Mouse (Mus musculus) frontal cortex, postnatal 10 days (tissue): ENCODE data around the gene Slc22a13.
"Not testable (repeated sequence)": the region's sequence is repeated elsewhere in the genome, so short reads cannot be mapped to it uniquely, and the experiment has no call there.

ENCODE experiments used
- DNase-seq, 2 experiments: peaks; one replicate each; pipeline ENCODE4 v3.0.0; 2022; ENCODE audit warnings: low spot score in 2 of 2, mixed read lengths in 1 of 2

Gene Slc22a13

DNA sequence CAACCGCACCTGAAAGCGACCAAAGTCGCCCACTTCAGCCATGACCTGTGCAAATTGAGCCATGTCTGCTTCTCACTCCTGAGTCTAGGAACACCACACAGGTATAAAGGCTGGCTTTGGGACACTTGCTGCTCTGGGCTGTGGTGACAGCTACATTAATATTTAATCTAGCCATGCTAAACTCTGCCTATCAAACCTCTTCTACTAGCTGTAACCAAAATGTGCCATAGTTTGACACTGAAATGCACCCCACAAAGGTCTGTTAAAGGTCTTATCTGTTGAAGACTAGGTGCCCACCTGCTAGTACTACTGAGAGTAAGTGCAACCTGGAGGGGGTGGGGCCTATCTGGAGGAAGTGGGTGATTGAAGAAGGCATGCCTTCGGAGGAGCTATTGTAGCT, at the start of gene Slc22a13:
Gene Slc22a13, minus strand, starts transcription at position 101 of the 400 bp plus-strand sequence.
- DNase-seq, result no peak

DNA sequence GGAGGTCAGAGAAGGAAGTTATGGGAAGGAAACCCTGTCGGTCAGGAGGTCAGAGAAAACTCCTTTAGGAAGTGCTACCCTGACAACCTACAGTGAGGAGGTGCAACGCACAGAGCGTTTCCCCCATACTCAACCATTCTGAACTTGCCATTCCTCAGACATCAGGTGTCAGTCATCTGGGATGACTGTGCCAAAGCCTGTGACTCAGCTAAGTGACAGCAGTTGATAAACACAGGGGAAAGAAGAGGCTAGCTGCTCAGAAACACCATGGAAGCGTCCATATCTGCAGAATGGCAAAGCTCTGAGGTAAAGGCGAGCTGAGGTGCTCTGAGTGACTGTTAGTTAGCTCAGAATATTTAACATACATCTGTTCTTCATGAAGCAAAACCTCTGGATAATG, 49.2 kb upstream of the Slc22a13 start:
- DNase-seq, result no peak

DNA sequence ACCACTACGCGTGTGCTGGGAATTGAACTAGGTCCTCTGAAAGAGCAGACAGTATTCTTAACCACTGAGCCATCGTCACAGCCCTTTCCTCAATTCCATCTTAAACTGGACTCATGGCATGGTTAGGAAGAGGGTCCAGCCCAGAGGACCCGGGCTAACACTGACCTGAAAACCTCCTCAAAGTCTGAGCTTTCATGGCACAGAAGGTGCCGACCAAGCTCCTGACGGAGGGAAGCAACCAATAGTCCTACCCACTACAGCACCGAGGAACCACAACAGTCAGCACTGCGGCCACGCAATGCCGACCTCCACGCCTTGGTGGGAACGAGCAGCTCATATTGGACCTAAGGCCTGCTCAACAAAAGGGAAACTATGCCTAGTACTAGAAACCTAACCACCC, 47.3 kb upstream of the Slc22a13 start:
- no peak for DNase-seq

DNA sequence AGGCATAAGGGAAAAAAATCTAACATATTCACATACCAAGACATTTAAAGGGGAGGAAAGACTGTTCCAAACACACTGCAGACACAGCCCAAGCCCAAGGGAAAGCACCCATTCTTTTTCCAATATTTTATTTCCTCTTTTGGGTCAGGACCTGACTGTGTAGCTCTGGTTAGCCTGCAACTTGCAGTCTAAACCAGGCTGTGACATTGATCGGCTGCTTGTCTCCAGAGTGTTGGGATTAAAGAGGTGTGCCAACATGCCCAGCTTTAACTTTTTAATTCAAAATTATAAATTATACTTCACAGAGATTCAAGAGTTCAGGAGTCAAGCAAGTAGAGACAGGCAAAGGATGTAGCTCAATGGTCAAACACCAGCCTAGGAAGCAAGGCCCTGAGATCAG, 46.2 kb upstream of the Slc22a13 start:
- no peak for DNase-seq

DNA sequence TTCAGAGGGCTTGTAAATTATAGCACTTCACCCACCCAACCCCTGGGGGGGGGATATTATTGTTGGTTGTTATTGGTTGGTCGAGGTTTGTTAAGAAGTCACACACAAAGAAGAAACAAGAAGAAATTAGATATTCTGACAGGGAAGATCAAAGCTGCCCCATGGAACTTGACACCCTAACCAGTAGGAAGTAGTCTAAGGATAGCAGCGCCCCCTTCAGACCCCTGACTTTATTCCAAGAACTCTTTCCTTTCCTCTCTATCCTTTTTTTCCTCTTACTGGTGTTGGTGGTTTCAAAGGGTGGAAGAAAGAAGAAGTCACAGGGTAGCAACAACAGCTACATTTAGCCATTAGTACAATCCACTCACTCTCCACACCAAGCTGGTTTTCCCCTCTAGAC, 45.3 kb upstream of the Slc22a13 start:
- DNase-seq, result no peak

DNA sequence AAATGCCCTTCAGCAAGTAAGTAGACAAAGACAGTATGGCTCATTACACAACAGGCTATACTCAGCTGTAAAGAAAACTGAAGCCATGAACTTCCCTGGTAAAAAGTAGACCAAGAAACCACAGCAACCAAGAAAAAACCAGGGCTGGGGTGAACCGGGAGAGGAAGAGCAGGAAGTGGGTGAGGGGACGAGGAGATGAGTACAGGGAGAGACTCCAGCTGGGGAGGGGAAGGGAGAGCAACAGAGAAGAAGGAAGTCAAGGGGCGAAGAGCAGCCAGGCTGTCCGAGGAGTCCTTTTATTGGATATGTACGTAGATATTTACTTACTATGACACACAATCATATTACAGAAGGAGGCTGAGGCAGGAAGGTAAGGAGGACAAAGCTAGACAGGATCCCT, 39.1 kb upstream of the Slc22a13 start:
- DNase-seq, result no peak

DNA sequence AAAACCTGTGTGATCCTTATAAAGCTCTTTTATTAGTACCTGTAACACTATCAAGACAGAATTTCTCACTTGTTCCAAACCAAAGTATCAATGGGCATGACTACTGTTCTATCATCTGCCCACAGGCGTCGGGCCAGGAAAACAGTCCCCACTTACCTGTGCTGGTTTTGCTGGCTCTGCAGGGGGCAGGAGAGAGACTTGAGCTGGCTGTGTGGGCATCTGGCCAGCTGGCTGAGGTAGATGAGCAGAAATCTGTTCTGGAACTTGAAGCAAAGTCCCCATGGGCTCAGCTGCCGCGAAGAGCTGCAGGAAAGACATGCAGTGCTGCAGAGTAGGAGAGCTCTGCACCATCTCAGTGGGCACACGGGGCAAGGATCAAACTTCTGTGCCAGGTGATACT, 37.9 kb upstream of the Slc22a13 start:
- no peak for DNase-seq

DNA sequence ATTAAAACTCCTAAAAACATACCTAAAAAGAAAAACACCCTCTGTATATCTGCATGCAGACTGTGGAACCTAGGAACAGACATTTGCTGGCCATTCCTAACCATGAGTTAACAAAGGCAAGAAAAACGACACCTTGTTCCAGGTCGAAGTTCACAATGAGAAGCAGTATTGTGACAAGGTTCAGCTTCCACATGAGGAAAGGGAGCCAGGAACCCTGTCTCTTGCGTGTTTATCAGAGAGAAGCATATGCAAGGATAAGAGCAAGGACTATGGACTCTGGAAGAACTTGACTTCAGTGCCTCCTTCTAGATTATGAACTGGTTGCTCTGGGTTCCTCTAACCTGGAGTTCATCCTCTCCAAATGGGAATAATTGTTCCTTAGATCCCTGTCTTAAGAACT, 35.1 kb upstream of the Slc22a13 start:
- no peak for DNase-seq

DNA sequence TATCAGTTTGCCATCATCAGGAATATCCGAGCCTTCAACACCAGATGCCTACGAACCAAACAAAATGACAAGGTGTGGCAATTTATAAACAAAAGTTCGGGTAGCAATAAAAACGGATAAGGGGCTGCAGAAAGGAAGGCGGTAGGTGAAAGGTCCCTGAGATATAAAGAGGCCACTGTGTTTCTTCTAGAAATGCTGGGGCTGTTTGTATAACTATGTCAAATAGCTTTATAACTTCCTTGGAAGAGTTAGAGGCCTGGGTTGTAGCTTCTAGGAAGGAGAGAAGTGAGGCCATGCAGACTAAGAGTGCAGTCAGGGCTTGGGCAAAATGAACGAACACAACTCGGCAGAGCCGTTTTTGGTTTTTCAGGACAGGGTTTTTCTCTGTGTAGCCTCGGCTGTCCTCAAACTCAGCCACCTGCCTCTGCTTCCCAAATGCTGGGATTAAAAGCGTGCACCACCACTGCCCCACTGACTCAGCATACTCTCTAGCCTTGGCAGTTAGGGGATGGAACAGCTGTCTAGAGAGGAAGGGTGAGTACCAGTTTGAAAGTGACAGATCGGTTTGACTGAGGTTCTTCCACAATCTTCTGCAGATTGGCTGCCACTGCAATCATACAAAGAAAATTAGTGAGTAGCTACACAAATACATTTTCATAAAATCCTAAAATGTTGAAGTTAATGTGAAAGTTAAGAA, 32.4 kb upstream of the Slc22a13 start:
- no peak for DNase-seq

DNA sequence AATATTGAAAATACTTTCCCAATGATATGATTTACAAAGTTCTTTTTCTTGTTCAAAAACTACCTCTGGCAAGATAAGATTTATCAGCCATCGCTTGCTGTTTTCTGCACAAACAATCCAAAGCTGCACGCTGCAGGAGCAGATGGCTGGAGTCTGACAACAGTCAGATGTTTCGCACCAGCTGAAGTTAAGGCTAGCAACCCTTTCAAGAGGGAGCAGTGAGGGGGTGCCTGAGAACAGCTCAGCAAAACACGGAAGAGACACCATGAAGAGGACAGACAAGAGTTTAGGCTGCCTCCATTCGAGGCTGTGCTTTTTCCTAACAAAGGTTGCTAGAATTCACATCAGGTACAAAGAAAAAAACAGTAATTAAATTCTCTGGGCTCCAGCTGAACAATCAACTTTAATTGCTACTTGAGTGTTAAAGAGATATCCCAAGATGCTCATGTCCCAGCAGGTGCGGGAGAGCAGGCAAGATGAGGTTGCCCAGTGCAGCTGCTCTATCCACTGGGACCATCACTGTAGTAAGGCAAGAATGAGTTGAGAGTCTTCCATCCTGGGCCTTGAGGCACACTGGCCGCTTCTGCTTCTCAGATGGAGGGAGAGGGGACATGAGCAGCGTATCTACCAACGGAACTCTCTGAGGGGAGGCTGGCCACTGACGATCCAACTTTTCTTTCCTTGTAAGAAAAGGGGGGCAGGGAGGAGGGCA, 31.5 kb upstream of the Slc22a13 start:
- DNase-seq, result no peak

DNA sequence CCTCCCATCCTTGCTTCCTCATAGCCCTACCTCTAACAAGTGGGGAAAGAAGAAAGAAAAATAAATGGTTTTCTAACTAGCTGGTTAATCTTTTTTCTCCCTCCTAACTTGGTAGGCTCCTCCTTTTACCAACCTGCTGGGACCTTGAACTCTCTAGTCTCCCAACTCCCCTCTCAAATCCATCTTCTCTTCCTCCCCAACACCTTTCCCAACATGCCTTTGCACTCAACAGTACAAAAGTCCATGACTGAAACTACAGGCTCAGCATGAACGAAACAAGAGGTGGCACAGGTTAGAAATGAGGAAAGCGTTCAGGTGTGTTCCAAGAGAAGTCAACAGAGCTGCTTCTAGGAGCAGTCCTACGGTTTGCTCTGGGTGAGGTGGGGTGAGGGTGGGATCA, 30.4 kb upstream of the Slc22a13 start:
- no peak for DNase-seq

DNA sequence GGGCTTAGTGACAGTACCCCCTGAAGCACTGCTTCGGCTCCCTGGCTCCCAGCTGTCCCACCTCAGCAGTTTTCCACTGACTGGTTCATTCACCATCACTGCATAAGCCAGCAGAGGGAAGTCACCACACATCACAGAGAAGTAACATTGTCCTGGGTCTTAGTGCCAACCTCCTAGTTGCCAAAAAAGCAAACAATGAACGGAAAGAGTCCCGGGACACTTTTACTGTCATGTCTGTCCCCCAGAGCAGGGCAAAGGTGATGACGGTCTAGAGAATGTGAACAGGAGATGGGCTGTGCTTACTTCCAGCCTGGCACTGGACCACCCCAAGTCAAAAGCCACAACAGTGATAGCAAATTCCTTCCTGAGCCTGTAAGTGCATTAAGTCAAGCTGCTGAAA, 29.9 kb upstream of the Slc22a13 start:
- DNase-seq, result no peak

DNA sequence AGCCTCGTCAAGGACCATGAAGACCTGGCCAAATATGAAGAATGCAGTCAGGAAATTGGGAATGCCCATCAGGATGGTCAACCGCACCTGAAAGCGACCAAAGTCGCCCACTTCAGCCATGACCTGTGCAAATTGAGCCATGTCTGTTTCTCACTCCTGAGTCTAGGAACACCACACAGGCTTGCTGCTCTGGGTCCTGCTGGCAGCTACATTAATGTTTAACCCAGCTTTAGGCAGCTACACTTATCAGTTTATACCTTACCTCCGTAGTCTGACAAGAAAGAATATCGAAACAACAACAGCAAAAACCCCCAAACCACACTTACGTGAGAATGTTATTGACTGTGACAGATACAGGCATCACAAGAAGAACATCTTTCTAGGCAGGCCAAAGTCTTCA, 22.7 kb upstream of the Slc22a13 start:
- DNase-seq, result no peak

DNA sequence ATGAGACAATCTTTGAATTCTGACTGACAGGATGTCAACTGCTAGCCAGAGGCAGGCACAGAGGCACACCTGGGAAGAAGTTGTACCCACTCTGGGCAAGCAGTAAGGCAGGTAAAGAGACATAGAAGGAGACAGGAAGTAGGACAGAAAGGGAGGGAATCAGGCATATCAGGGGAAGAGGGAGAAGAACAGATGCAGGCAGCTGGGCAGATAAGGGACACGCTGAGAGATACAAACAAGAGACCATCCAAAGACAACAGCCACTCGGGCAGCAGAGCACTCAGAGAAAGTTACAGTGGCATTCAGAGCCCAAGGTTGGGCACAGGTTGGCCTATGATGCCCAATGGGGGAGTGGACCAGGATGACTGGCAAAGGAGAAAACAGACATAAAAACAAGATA, 21.9 kb upstream of the Slc22a13 start:
- DNase-seq, result no peak

DNA sequence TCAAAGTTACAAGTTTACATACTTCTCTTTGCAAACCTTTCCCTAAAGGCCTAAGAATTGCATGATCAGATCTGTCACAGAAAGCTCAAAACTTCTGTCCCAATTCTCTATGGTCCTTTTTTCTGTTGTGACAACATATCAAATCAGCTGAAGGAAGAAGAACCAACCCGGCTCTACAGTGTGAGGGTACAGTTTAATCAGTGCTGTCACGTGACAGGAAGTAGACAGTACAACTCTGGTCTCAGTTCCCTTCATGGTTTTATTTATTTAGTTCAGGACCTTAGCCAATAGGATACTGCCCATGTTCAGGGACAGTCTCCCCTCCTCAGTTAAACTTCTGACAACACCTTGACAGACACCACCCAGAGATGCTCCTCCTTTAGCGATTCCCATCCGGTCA, 11.4 kb upstream of the Slc22a13 start:
- no peak for DNase-seq

DNA sequence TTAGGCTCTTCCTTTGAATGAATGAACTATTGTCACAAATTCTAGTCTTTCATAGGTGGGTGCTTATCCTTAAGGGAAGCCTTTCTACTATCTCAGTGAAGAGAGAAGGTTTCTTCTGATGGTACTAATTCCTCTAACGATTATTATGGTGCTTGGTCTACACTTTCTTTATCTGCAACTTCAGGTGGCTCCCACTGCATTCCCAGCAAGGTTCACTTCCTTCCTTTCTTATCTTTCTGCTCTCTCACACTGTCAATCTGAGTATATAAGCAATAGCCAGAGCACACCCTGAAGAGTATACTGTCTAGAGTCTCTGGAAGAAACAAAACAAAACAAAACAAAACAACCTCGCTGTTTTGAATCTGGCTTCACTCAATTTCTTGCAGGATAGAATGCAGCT, 10.8 kb upstream of the Slc22a13 start:
- DNase-seq, result no peak

DNA sequence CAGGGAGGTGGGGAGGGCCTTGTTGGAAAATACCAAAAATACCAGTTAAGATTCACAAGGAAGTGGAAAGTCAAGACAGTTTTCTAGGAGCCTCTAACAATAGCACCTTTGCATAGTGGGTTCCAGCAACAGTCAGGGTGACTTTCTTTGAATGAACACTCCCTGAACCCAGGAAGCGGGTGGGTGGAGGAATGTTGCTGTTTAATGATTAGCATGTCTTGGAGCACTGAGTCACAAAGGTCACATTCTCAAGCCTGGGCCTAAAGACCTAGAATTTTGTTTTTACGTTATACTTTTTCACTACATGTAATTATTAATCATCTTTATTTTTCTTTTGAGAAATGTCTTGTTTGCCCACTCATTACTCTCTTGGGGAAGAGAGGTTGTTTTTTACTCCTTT, 6.4 kb upstream of the Slc22a13 start:
- not testable (repeated sequence) for DNase-seq

DNA sequence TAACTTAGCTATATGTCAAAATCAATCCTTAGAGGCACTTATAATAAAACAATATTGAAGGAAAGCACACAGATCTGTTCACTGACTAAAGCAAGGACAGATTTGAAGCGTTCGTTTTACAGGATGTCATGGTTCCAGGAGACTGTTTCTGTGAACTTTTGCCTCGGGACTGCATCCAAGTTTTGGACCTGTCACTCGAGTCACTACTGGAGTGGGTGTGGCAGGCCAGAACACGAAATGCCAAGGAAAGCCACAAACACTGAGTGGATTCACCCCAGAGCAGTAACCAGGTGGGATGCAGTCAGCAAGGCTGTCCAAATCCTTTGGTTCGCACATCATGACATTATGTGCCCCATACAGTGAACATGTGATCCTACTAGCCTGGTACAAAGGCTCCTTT, 5.7 kb upstream of the Slc22a13 start:
- DNase-seq, result no peak

DNA sequence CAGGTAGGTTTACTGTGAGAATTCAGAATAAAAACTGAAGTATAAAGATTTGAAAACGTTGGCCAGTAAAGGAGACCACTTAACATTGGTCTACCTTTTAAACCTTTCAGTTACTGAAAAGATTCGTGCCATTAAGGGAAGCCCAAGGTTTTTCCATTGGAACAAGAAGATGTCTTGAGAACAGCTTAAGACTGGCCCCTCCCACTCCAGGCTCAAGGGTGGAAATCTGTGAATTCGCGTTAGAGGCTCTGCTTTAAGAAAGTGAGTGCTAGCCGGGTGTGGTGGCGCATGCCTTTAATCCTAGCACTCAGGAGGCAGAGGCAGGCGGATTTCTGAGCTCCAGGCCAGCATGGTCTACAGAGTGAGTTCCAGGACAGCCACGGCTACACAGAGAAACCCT, 4.1 kb upstream of the Slc22a13 start:
- no peak for DNase-seq

DNA sequence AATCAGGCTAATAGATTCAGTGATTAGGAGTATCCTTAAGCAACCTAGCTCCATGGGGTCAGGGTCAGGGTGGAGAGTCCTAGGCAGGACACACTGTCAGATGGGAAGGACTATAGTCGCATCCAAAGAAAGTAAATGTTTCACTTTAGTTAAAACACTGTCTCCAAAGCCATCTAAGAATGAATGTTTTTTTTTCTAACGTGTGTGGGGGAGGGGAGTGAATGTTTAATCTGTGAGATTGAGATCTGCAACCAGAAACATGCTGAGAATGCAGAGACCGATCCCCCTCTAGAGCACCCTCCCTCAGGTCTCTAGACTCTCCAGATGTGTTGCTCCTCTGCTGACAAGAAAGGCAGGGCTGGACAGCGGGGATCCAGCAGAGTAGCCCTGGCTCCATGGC, 1.8 kb downstream of the Slc22a13 start:
- no peak for DNase-seq

DNA sequence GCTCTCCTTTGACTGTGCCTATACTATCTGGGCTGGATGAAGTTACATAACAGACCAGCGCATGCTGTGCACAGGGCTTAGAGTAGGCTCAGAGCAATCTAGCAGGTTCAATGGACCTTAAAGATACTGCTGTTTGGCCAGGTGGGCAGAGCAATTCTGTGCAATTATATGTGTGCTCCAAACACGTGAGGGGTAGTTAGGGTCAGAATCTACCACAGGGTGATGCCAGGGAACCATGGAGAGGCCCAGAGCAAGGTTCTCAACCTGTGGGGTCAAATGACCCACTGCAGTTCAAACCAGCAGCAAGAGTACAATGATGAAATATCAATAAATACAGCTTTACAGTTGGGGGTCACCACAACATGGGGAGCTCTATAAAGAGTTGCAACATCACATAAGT, 2.2 kb downstream of the Slc22a13 start:
- no peak for DNase-seq

DNA sequence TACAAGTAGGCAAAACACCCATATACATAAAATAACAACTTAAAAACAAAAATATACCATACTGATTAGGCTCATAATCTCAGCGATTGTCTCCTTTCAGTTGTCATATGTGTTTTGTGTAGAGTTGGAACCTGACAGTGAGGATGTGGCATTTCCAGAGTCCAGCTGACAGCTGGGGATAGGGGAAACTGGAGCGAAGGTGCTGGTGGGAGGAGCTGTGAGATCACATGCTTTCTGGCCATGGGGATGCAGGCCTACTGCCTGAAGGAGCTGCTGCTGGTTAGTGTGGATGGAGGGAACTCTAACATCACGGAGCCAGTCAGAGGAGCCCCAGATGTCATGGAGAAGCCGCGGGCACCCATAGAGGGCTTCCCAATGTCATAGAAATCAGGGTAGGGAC, 3.1 kb downstream of the Slc22a13 start:
- DNase-seq, result no peak

DNA sequence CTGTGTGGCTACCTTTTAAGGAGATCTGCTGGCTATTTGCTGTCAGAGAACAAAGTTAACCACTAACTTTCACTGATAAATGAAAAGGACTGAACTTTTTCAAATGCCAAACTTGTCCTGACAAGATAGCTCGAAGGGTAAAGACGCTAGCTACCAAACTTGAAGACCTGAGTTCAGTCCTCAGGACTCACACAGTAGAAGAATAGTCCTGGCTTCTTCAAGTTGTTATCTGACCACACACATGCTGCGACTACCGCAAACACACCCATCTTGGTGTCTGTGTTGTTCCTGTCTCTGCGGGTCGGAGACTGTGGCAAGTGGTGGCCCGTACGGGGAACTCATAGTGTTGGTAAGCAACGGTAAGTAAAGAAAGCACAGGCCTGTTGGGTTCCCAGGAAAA, 5.3 kb downstream of the Slc22a13 start:
- DNase-seq, result no peak

DNA sequence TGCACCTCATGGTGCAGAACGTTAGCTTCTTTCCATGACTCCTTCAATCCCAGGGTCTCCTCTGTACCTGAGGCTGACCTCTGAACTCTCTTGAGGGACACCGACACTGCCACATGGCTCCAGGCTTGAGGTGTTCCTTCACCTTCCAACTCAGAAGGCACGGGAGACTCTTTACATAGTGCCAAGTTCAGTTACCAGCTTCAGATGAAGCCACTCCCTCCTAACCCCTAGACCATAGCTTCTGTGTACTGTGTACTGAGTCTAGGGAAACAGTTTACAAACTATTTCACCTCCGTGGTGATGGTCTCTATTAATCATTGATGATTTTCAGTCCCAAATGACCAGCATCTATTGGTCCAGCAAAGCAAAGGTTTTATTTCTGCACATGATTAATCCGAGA, 7.2 kb downstream of the Slc22a13 start:
- no peak for DNase-seq
